Mouse (Mus musculus) stomach, embryonic 15.5 days (tissue): ENCODE measurements at regions not wholly inside any gene's neighbourhood (a gene's known extent, or its start where the extent isn't known, plus 50 kb on each side); places are given as distances from the start of the nearest gene placed in this dataset.

Experiments used
- ATAC-seq: fragments of 200-750 bp; cut with Nextera tagmentation; 2 replicates; pipeline ENCODE4 v1.8.0; 2017; ENCODE audit warnings: low read depth, moderate number of reproducible peaks, moderate TSS enrichment; ENCODE audit not compliant: insufficient read depth, low FRiP score
- H3K27ac ChIP-seq: fragments of 300-500 bp; sonication (generic); 2 replicates; pipeline ENCODE4 v1.5.1; 2015; ENCODE audit warnings: mild to moderate bottlenecking, inconsistent platforms
- H3K27me3 ChIP-seq: fragments of 300-500 bp; sonication (generic); replicated peaks from 2 replicates; pipeline ENCODE4 v1.6.1; 2015; ENCODE audit warnings: inconsistent platforms
- H3K36me3 ChIP-seq: fragments of 300-500 bp; sonication (generic); 2 replicates; pipeline ENCODE4 v1.6.1; 2015; ENCODE audit warnings: inconsistent platforms
- H3K4me1 ChIP-seq: fragments of 300-500 bp; sonication (generic); 2 replicates; pipeline ENCODE4 v1.6.1; 2015; ENCODE audit warnings: inconsistent platforms
- H3K4me2 ChIP-seq: fragments of 300-500 bp; sonication (generic); 2 replicates; pipeline ENCODE4 v1.6.1; 2015; ENCODE audit warnings: mild to moderate bottlenecking, inconsistent platforms
- H3K4me3 ChIP-seq: fragments of 300-500 bp; sonication (generic); replicated peaks from 2 replicates; pipeline ENCODE4 v1.5.1; 2015; ENCODE audit warnings: inconsistent platforms
- H3K9ac ChIP-seq: fragments of 300-500 bp; sonication (generic); 2 replicates; pipeline ENCODE4 v1.6.1; 2015; ENCODE audit warnings: inconsistent platforms
- H3K9me3 ChIP-seq: fragments of 300-500 bp; sonication (generic); 2 replicates; pipeline ENCODE4 v1.6.1; 2016; ENCODE audit warnings: inconsistent platforms
- WGBS: fragments of 180-500 bp; shearing (Covaris S2); methylation state at CpG from one replicate; pipeline ENCODE4 v1.1.7; 2015; 5-methylcytosine and 5-hydroxymethylcytosine counted together

GRCm38 (mm10) chr14:100444099-100444498, 159.6 kb upstream of the Klf12 start:
- WGBS, result 41% methylated on average over 2 of the region's 2 CpGs
- Histone ChIP-seq H3K9me3 (no peaks in the 10 kb centered on the region), H3K27me3 (no peaks in the 10 kb centered on the region), H3K27ac (no peak overlapping the region), H3K4me2 (no peak overlapping the region), H3K4me1 (no peaks in the 10 kb centered on the region), H3K9ac (no peak overlapping the region), H3K4me3 (no peak overlapping the region), H3K36me3 (no peaks in the 10 kb centered on the region)
- ATAC-seq, result no peak

- H3K9me3 ChIP-seq, result no peaks in the 10 kb centered on the region
- H3K27ac ChIP-seq, result no peak overlapping the region
- H3K9ac ChIP-seq, result no peak overlapping the region
- no peaks in the 10 kb centered on the region for H3K4me1 ChIP-seq
- no peak overlapping the region for H3K4me3 ChIP-seq
- no peak overlapping the region for H3K4me2 ChIP-seq
- 61% methylated on average over 1 of the region's 1 CpGs for WGBS
- ATAC-seq, result no peak
- no peaks in the 10 kb centered on the region for H3K27me3 ChIP-seq
- H3K36me3 ChIP-seq, result no peaks in the 10 kb centered on the region
Measured at GRCm38 (mm10) chr14:100437552-100437951, 153.1 kb upstream of the Klf12 start.

- 96% methylated on average over 4 of the region's 4 CpGs for WGBS
- no peaks in the 10 kb centered on the region for H3K4me1 ChIP-seq
- no peaks in the 10 kb centered on the region for H3K27me3 ChIP-seq
Measured at GRCm38 (mm10) chr14:100429662-100430061, 145.2 kb upstream of the Klf12 start.

GRCm38 (mm10) chr14:100426399-100426798, 141.9 kb upstream of the Klf12 start:
- Histone ChIP-seq H3K4me3 (no peak overlapping the region), H3K36me3 (no peaks in the 10 kb centered on the region), H3K4me2 (no peak overlapping the region), H3K27me3 (no peaks in the 10 kb centered on the region), H3K9me3 (no peaks in the 10 kb centered on the region), H3K27ac (no peak overlapping the region), H3K9ac (no peak overlapping the region), H3K4me1 (no peaks in the 10 kb centered on the region)
- 85% methylated on average over 7 of the region's 7 CpGs for WGBS
- no peak for ATAC-seq

More at GRCm38 (mm10) chr14:100429662-100430061, 145.2 kb upstream of the Klf12 start:
- Histone ChIP-seq H3K4me2 (no peak overlapping the region), H3K9me3 (no peaks in the 10 kb centered on the region), H3K36me3 (no peaks in the 10 kb centered on the region), H3K4me3 (no peak overlapping the region), H3K9ac (no peak overlapping the region), H3K27ac (no peak overlapping the region)
- ATAC-seq, result no peak

GRCm38 (mm10) chr14:100423790-100424189, 139.3 kb upstream of the Klf12 start:
- no peaks in the 10 kb centered on the region for H3K4me1 ChIP-seq
- H3K27me3 ChIP-seq, result no peaks in the 10 kb centered on the region
- H3K4me3 ChIP-seq, result no peak overlapping the region
- H3K36me3 ChIP-seq, result no peaks in the 10 kb centered on the region
- 57% methylated on average over 4 of the region's 4 CpGs for WGBS
- no peak overlapping the region for H3K27ac ChIP-seq
- H3K9me3 ChIP-seq, result no peaks in the 10 kb centered on the region
- no peak overlapping the region for H3K9ac ChIP-seq
- ATAC-seq, result no peak
- no peak overlapping the region for H3K4me2 ChIP-seq

GRCm38 (mm10) chr14:100421666-100422065, 137.2 kb upstream of the Klf12 start:
- WGBS, result 75% methylated on average over 4 of the region's 4 CpGs
- Histone ChIP-seq H3K4me2 (no peak overlapping the region), H3K27ac (no peak overlapping the region), H3K4me1 (no peaks in the 10 kb centered on the region), H3K9me3 (no peaks in the 10 kb centered on the region), H3K27me3 (no peaks in the 10 kb centered on the region), H3K9ac (no peak overlapping the region), H3K36me3 (no peaks in the 10 kb centered on the region), H3K4me3 (no peak overlapping the region)
- ATAC-seq, result no peak

GRCm38 (mm10) chr14:100415099-100415498, 130.6 kb upstream of the Klf12 start:
- Histone ChIP-seq H3K4me2 (no peak overlapping the region), H3K4me1 (no peaks in the 10 kb centered on the region), H3K36me3 (no peaks in the 10 kb centered on the region), H3K27ac (no peak overlapping the region), H3K27me3 (no peaks in the 10 kb centered on the region), H3K4me3 (no peak overlapping the region), H3K9me3 (no peaks in the 10 kb centered on the region), H3K9ac (no peak overlapping the region)
- WGBS, result 60% methylated on average over 4 of the region's 4 CpGs
- ATAC-seq, result no peak

- 50% methylated on average over 1 of the region's 1 CpGs for WGBS
Measured at GRCm38 (mm10) chr14:100412211-100412610, 127.7 kb upstream of the Klf12 start.

GRCm38 (mm10) chr14:100397191-100397590, 112.7 kb upstream of the Klf12 start:
- no peak for ATAC-seq
- no peaks in the 10 kb centered on the region for H3K4me1 ChIP-seq
- no peaks in the 10 kb centered on the region for H3K36me3 ChIP-seq
- H3K9me3 ChIP-seq, result no peaks in the 10 kb centered on the region
- H3K4me2 ChIP-seq, result no peak overlapping the region
- no peak overlapping the region for H3K27ac ChIP-seq
- H3K27me3 ChIP-seq, result no peaks in the 10 kb centered on the region
- no peak overlapping the region for H3K4me3 ChIP-seq
- WGBS, result 51% methylated on average over 5 of the region's 5 CpGs
- no peak overlapping the region for H3K9ac ChIP-seq

More at GRCm38 (mm10) chr14:100412211-100412610, 127.7 kb upstream of the Klf12 start:
- Histone ChIP-seq H3K4me3 (no peak overlapping the region), H3K4me2 (no peak overlapping the region), H3K36me3 (no peaks in the 10 kb centered on the region), H3K9ac (no peak overlapping the region), H3K9me3 (no peaks in the 10 kb centered on the region), H3K27me3 (no peaks in the 10 kb centered on the region), H3K27ac (no peak overlapping the region), H3K4me1 (no peaks in the 10 kb centered on the region)
- ATAC-seq, result no peak

- H3K27ac ChIP-seq, result 0 out of 2 replicates have a peak overlapping the region, but pooled peaks have one; percentile 16
- no peaks in the 10 kb centered on the region for H3K9me3 ChIP-seq
- H3K36me3 ChIP-seq, result no peaks in the 10 kb centered on the region
- H3K27me3 ChIP-seq, result no peaks in the 10 kb centered on the region
- H3K9ac ChIP-seq, result no peak overlapping the region
- WGBS, result 40% methylated on average over 8 of the region's 8 CpGs
- H3K4me2 ChIP-seq, result 0 out of 2 replicates have a peak overlapping the region, but pooled peaks have one; percentile 17
- H3K4me3 ChIP-seq, result no peak overlapping the region; the same call in 1 of the 2 replicates
- H3K4me1 ChIP-seq, result no peaks in the 10 kb centered on the region
- ATAC-seq, result no peak; the same call in 1 of the 2 replicates
Measured at GRCm38 (mm10) chr14:100375218-100375983, 90.9 kb upstream of the Klf12 start.

- H3K36me3 ChIP-seq, result no peaks in the 10 kb centered on the region
- H3K27ac ChIP-seq, result peak overlapping the region; percentile 21; the same call in 1 of the 2 replicates
- H3K4me1 ChIP-seq, result no peaks in the 10 kb centered on the region
- 54% methylated on average over 18 of the region's 18 CpGs for WGBS
- no peak overlapping the region for H3K9ac ChIP-seq
- peak overlapping the region; percentile 5; the same call in 1 of the 2 replicates for H3K4me3 ChIP-seq
- H3K9me3 ChIP-seq, result no peaks in the 10 kb centered on the region
- no peaks in the 10 kb centered on the region for H3K27me3 ChIP-seq
- H3K4me2 ChIP-seq, result 0 out of 2 replicates have a peak overlapping the region, but pooled peaks have one; percentile 17
- peak; percentile 22; the same call in 1 of the 2 replicates for ATAC-seq
Measured at GRCm38 (mm10) chr14:100374494-100375217, 90.2 kb upstream of the Klf12 start.

- H3K27me3 ChIP-seq, result no peaks in the 10 kb centered on the region
- H3K4me1 ChIP-seq, result no peaks in the 10 kb centered on the region
- H3K9ac ChIP-seq, result no peak overlapping the region
- no peak overlapping the region for H3K4me3 ChIP-seq
- no peaks in the 10 kb centered on the region for H3K36me3 ChIP-seq
- no peak for ATAC-seq
- no peak overlapping the region for H3K27ac ChIP-seq
- H3K4me2 ChIP-seq, result no peak overlapping the region
- H3K9me3 ChIP-seq, result no peaks in the 10 kb centered on the region
- WGBS, result 55% methylated on average over 5 of the region's 5 CpGs
Measured at GRCm38 (mm10) chr14:100366234-100366864, 81.9 kb upstream of the Klf12 start.
